Mouse (Mus musculus) G1E (cell line): ENCODE measurements at regions not wholly inside any gene's neighbourhood (a gene's known extent, or its start where the extent isn't known, plus 50 kb on each side); places are given as distances from the start of the nearest gene placed in this dataset.

Experiments used
- ATAC-seq: 2 replicates; pipeline ENCODE4 v1.8.0; 2016; ENCODE audit warnings: mild to moderate bottlenecking; ENCODE audit not compliant: insufficient number of reproducible peaks, poor library complexity, low FRiP score, severe bottlenecking; ENCODE audit errors: extremely low read depth
- DNase-seq: peaks from one replicate; pipeline ENCODE4 v3.0.0; 2012; ENCODE audit warnings: low spot score
- H3K27me3 ChIP-seq: 2 replicates; pipeline ENCODE4 v1.6.1; 2012; ENCODE audit warnings: mild to moderate bottlenecking, low read length, inconsistent platforms; ENCODE audit not compliant: insufficient read depth
- H3K36me3 ChIP-seq: replicated peaks from 2 replicates; pipeline ENCODE3; 2012; ENCODE audit warnings: mild to moderate bottlenecking, inconsistent platforms
- H3K4me1 ChIP-seq: 2 replicates; pipeline ENCODE4 v1.6.1; 2012; ENCODE audit warnings: low read depth, low read length, inconsistent platforms, mixed read lengths; ENCODE audit not compliant: insufficient read depth
- H3K4me3 ChIP-seq: 2 replicates; pipeline ENCODE4 v1.5.1; 2012; ENCODE audit warnings: low read depth, mild to moderate bottlenecking, inconsistent platforms, low read length, moderate library complexity, mixed read lengths
- H3K9me3 ChIP-seq: replicated peaks from 2 replicates; pipeline ENCODE4 v1.6.1; 2012; ENCODE audit warnings: inconsistent platforms
- CTCF ChIP-seq: IDR thresholded peaks from 2 replicates; pipeline ENCODE4 v1.5.1; 2012; ENCODE audit warnings: low read depth, low read length, inconsistent platforms, mixed read lengths
- GATA1 ChIP-seq: IDR thresholded peaks from 2 replicates; pipeline ENCODE4 v1.6.1; 2012; ENCODE audit warnings: borderline replicate concordance, low read length, inconsistent platforms, mixed read lengths
- GATA2 ChIP-seq: IDR thresholded peaks from 2 replicates; pipeline ENCODE4 v1.6.1; 2012; ENCODE audit warnings: low read depth, low read length, inconsistent platforms, borderline replicate concordance
- POLR2AphosphoS5 ChIP-seq: IDR thresholded peaks from 2 replicates; pipeline ENCODE4 v1.6.1; 2012; ENCODE audit warnings: low read depth, low read length, inconsistent platforms; ENCODE audit not compliant: insufficient replicate concordance
- TAL1 ChIP-seq: conservative IDR thresholded peaks from 2 replicates; pipeline ENCODE4 v1.6.1; 2012; ENCODE audit warnings: low read depth, low read length, inconsistent platforms, mixed read lengths

GRCm38 (mm10) chr10:126133957-126134356 lies 168.0 kb downstream of the Lrig3 start:
- H3K4me1 ChIP-seq: no peaks in the 10 kb centered on the region
- ATAC-seq (no peak), DNase-seq (no peak)
- peaks cover 54% of the 10 kb centered on the region for H3K9me3 ChIP-seq
- H3K27me3 ChIP-seq: no peaks in the 10 kb centered on the region
- H3K36me3 ChIP-seq: no peaks in the 10 kb centered on the region
- TF ChIP-seq GATA2: no peak
- TF ChIP-seq POLR2AphosphoS5: no peak
- no peak for TF ChIP-seq CTCF
- no peak for TF ChIP-seq TAL1
- no peak for TF ChIP-seq GATA1
- H3K4me3 ChIP-seq: no peak overlapping the region

GRCm38 (mm10) chr10:126138585-126138984 lies 172.6 kb downstream of the Lrig3 start:
- Histone ChIP-seq H3K4me3 (no peak overlapping the region), H3K9me3 (peaks cover 41% of the 10 kb centered on the region), H3K36me3 (no peaks in the 10 kb centered on the region), H3K27me3 (no peaks in the 10 kb centered on the region), H3K4me1 (no peaks in the 10 kb centered on the region)
- ATAC-seq: no peak
- no peak for DNase-seq
- TF ChIP-seq CTCF (no peak), GATA1 (no peak), POLR2AphosphoS5 (no peak), TAL1 (no peak), GATA2 (no peak)

- DNase-seq (no peak), ATAC-seq (no peak)
- H3K4me3 ChIP-seq: no peak overlapping the region
- no peaks in the 10 kb centered on the region for H3K4me1 ChIP-seq
- no peaks in the 10 kb centered on the region for H3K36me3 ChIP-seq
- peaks cover 48% of the 10 kb centered on the region for H3K9me3 ChIP-seq
- no peaks in the 10 kb centered on the region for H3K27me3 ChIP-seq
- TF ChIP-seq GATA1 (no peak), TAL1 (no peak), POLR2AphosphoS5 (no peak), GATA2 (no peak), CTCF (no peak)
These were observed 175.6 kb downstream of the Lrig3 start for GRCm38 (mm10) chr10:126141586-126141985.

- Histone ChIP-seq H3K36me3 (no peaks in the 10 kb centered on the region), H3K4me3 (no peak overlapping the region), H3K4me1 (no peaks in the 10 kb centered on the region), H3K27me3 (no peaks in the 10 kb centered on the region), H3K9me3 (peaks cover 32% of the 10 kb centered on the region)
- no peak for DNase-seq
- TF ChIP-seq POLR2AphosphoS5 (no peak), GATA2 (no peak), GATA1 (no peak), TAL1 (no peak), CTCF (no peak)
- no peak for ATAC-seq
These were observed 177.9 kb downstream of the Lrig3 start for GRCm38 (mm10) chr10:126143833-126144232.

GRCm38 (mm10) chr10:126144609-126145202 lies 178.7 kb downstream of the Lrig3 start:
- H3K36me3 ChIP-seq: no peaks in the 10 kb centered on the region
- H3K4me3 ChIP-seq: no peak overlapping the region
- peaks cover 37% of the 10 kb centered on the region for H3K9me3 ChIP-seq
- ATAC-seq (no peak), DNase-seq (no peak)
- H3K4me1 ChIP-seq: no peaks in the 10 kb centered on the region
- TF ChIP-seq GATA1: no peak
- no peak for TF ChIP-seq GATA2
- no peak for TF ChIP-seq CTCF
- TF ChIP-seq POLR2AphosphoS5: no peak
- no peak for TF ChIP-seq TAL1
- H3K27me3 ChIP-seq: no peaks in the 10 kb centered on the region

GRCm38 (mm10) chr10:126157300-126157699 lies 191.3 kb downstream of the Lrig3 start:
- Histone ChIP-seq H3K9me3 (peaks cover 41% of the 10 kb centered on the region), H3K27me3 (no peaks in the 10 kb centered on the region), H3K36me3 (no peaks in the 10 kb centered on the region), H3K4me3 (no peak overlapping the region), H3K4me1 (no peaks in the 10 kb centered on the region)
- TF ChIP-seq TAL1 (no peak), GATA2 (no peak), CTCF (no peak), GATA1 (no peak), POLR2AphosphoS5 (no peak)
- no peak for DNase-seq
- no peak for ATAC-seq

DNA sequence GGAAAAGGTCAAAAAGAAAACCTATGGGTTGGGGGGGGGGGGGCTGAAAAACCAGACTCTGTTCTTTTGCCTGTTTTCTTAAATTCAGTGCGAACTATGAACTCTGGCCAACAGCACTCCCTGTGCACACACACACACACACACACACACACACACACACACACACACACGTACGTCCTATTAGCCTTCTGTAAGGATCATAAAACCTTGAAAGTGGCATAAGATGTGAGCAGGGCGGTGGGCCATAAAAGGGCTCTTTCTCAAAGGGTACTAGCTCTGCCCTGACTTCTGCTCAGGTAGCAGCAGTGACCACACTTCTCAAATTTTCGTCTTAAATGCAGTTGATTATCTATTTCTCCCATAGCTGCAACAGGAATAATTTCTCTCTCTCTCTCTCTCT lies 199.2 kb downstream of the Lrig3 start:
- DNase-seq: no peak
- Histone ChIP-seq H3K4me1 (no peaks in the 10 kb centered on the region), H3K4me3 (no peak overlapping the region), H3K9me3 (peaks cover 50% of the 10 kb centered on the region), H3K36me3 (no peaks in the 10 kb centered on the region), H3K27me3 (no peaks in the 10 kb centered on the region)
- ATAC-seq: no peak
- TF ChIP-seq CTCF: no peak
- TF ChIP-seq GATA2: no peak
- no peak for TF ChIP-seq POLR2AphosphoS5
- no peak for TF ChIP-seq GATA1
- TF ChIP-seq TAL1: no peak
